Mouse (Mus musculus) CD4-positive, CD25-positive, alpha-beta regulatory T cell, adult 4 months (primary cell): Measurements from ENCODE around the gene Ppp1r13b. TPM values are rescaled to one million over a fixed set of nuclear protein-coding genes. Genes with fewer than 3 reads are reported as not detected.
A peak's percentile ranks its signal among the peaks of the same experiment; 100 is the strongest.

Experiments
- ATAC-seq: one replicate; pipeline ENCODE4 v1.8.0; 2017
- polyA plus RNA-seq, 2 experiments: library from polyadenylated mRNA; unstranded; fragments of 100-300 nt; shearing (Covaris generic); gene quantifications; one replicate each; pipeline ENCODE4 v1.2.1; 2017

Gene Ppp1r13b
- polyA plus RNA-seq, 2 experiments from 2014 or later, result 10.7 to 15.1 TPM

GRCm38 (mm10) chr12:111878213-111878612, 29.7 kb downstream of the Ppp1r13b start:
- ATAC-seq, result peak; percentile 77

DNA sequence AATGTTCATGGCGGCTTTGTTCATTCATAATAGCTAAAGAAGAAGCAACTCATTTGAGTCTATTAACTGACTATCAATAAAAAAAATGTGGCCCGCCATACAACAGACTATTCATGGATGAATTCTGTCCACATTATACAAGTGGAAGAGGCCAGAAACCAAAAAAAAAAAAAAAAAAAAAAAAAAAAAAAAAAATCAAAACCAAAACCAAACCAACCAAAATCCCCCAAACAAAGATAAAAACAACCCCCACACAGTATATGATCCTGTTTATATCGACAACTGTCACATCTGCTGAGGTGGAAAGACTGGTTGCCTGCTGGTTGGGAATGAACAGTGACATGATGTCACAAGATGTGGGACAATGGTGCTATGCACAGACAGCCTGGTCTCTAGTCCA, 32.4 kb downstream of the Ppp1r13b start:
- no peak for ATAC-seq

DNA sequence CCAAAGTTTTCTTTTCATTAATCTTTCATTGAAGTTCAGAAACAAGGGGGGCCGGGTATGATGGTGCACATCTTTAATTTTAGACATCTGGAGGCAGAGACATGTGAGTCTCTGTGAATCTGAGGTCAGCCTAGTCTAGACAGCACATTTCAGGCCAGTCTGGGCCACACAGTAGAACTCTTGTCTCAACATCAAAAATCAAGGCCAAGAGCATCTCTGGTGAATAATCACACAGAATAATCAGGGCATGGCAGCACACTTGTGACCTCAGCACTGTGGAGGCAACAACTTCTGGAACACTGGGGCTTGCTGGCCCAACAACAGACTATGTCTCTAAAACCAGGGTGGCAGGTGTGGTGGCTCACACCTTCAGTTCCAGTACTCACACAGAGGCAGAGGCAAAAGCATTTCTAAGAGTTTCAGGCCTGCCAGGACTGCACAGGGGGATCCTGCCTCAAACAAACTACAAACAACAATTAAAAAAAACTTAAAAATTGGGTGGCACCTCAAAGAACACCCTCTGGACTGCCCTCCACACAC, 33.2 kb downstream of the Ppp1r13b start:
- no peak for ATAC-seq

- ATAC-seq, result no peak
These were observed 35.8 kb downstream of the Ppp1r13b start for GRCm38 (mm10) chr12:111872079-111872478.

DNA sequence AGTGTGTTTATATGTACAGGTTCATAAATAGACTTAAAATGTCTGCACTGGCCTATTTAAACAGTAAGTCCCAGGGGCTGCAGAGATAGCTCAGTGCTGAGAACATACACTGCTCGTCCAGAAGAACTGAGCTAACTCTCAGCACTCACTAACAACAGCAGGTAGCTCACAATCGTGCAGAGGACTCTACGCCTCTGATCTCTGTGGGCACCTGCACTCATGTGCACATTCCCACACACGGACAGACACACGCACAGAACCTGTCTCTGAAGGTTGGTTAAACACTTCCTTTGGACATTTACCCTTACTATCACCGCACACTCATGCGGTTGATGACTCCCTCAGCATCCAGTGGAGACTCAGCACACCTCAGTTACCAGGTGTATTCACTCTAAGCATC, 37.1 kb downstream of the Ppp1r13b start:
- no peak for ATAC-seq

DNA sequence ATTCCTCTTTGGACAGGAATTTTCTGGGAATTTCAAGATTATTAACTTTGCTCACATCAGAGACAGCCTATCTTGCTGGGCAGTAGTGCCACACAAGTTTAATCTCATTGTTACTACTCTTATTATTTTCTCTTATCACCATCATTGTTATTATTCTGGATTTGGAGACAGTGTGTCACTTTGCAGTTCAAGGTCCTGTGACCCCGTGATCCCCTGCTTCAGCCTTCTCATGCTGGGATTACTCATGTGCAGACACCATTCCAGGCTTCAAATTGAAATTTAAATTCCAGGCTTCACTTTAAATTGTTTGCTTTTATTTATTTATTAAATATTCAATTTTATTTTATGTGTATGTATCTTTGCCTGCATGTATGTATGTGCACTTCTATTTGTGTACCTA, 38.1 kb downstream of the Ppp1r13b start:
- no peak for ATAC-seq

- ATAC-seq, result no peak
These were observed 43.6 kb downstream of the Ppp1r13b start for GRCm38 (mm10) chr12:111864206-111864824.

DNA sequence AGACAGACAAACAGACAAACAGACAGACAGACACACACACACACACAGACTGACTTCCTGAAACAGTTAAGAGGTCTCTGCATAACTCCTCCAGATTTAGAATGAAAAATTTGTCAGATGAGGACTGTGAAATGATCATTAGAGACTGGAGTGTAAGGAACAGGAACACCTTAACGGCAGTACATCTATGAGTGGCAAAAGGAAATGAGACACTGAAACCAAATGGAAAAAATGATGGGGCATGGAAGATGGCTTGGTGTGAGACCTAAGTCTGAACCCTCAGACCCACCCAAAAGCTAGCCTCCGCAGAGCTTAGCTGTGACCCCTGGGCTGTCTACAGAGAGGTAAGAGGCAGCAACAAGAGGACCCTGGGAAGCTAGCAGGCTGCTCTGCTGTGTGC, 52.5 kb downstream of the Ppp1r13b start:
- peak; percentile 35 for ATAC-seq

GRCm38 (mm10) chr12:111853546-111853945, 54.4 kb downstream of the Ppp1r13b start:
- no peak for ATAC-seq

- peak; percentile 48 for ATAC-seq
These were observed 54.9 kb downstream of the Ppp1r13b start for GRCm38 (mm10) chr12:111853011-111853436.

GRCm38 (mm10) chr12:111851745-111852144, 56.2 kb downstream of the Ppp1r13b start:
- peak; percentile 68 for ATAC-seq

DNA sequence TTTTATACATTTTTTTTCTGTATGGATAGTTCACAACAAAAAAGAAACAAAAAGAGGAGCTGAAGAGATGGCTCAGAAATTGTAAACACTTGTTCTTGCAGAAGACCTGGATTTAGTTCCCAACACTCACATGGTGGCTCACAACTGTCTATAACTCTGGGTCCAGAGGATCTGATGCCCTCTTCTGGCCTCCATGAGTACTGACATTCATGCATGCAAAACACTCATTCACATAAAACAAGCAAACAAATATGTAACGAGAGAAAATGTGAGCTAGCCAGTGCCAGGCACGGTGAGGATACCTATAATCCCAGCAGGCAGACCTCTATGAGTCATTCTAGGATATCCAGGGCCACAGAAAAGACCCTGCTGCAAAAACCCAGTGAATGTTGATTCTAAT, 56.7 kb downstream of the Ppp1r13b start:
- no peak for ATAC-seq

- ATAC-seq, result no peak
These were observed 59.6 kb downstream of the Ppp1r13b start for GRCm38 (mm10) chr12:111848300-111848798.

GRCm38 (mm10) chr12:111846815-111847214, 61.1 kb downstream of the Ppp1r13b start:
- no peak for ATAC-seq

DNA sequence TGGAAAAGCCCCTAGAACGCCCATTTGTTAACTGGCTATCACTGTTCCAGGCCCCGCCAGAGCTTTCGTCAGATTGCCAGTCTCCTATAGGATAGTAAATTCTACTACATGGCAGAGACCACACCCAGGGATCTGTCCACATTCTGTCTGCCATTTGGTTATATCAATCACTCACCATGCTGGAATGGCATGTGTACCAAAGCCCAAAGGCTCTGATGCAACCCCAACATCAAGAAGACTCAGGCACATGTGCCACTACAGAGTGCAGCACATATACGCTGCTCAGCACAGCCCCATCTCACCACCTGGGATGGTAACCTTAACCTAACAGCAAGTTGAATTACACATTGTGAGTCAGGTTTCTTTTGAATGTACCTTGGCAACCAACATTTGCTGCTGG, 62.0 kb downstream of the Ppp1r13b start:
- no peak for ATAC-seq

DNA sequence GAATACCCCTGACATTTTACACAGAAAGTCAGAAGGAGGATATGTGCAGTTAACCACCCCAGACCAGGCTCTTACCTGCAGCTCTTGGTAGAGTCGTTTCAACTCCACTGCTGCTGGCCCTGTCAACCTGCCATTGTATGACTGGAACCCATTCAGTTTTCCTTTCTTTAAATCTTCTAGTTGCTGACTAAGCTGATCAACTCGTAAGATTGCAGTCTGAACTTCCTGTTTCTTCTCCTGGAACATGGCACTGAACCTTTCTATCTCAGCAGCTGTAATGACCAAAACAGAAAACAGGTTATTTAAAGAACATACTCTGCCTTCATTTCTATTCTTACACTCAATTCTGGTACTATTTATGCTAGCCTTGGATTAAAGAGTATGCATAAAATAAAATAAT, 64.4 kb downstream of the Ppp1r13b start:
- no peak for ATAC-seq

DNA sequence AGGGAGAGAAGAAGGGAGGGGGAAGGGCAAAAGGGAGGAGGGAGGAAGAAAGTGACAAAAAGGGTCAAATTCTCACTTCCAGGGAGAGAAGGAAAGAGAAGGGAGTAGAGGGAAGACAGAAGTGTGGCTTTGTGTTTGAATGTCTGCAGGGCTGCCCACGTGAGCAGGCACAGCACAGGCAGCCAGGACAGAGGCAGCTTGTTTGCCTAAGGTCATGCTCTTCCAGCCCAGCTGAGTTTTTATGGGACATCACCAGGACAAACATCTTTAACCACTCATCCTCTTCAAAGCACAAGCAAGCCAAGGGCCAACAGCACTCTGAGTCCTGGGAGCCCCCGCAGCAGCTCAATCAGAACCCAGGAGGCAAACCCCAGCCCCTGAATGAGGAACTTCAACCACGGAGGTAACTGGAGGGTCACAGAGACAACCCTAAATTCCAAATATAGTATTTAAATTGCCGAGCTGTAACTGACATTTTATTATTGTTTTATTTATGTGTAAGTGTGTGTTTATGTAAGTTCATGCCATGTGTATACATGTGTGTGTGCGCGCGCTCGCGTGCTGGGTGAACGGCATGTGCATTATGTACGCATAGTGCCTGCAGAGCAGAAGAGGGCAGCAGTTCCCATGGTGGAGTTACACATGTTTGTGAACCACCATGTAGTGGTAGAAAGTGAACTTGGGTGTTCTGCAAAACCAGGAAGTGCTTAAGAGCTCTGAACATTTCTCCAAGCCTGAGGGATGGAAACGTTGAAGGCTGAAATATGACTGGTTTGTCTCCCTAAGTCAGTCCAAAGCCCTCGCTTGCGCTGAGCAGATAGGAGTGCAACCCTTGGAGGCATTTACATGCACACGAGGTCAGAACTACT, 65.1 kb downstream of the Ppp1r13b start:
- ATAC-seq, result no peak

- ATAC-seq, result no peak
These were observed 74.5 kb downstream of the Ppp1r13b start for GRCm38 (mm10) chr12:111833457-111833856.

DNA sequence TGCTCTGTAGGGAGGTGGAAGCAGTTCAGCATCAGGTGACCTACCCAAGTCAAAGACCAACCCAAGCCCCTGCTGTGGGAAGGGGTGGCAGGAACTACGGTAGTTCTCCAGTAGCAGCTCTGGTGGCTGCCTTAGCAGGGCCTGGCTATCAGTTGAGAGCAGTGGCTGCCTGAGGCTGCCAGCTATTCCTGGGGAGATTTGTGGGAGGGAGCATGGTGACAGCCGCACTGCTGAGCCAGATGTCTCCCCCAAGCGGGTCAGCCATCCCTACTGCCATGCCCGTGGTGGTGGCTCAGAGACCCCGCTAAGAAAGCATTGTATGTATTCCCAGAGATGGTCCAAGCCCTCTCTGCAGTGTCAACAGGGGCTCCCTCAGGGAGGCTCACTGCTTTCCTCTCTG, 75.3 kb downstream of the Ppp1r13b start:
- no peak for ATAC-seq

DNA sequence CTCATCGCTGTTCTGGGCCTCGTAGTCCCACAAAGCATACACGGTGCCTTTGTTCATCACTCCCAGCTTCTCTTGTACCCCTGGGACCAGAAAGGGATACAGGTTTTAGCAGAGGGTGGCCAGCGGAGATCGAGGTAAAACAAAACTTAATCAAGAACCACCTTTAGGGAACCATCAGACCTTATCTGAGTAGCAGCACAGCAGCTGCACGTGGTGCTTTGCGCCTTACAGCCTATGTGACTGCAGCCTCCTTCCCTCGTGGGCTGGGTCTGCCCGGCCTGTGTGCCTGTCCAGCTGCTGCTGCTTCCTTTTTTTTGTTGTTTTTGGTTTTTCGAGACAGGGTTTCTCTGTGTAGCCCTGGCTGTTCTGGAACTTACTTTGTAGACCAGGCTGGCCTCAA, 77.5 kb downstream of the Ppp1r13b start:
- ATAC-seq, result no peak

DNA sequence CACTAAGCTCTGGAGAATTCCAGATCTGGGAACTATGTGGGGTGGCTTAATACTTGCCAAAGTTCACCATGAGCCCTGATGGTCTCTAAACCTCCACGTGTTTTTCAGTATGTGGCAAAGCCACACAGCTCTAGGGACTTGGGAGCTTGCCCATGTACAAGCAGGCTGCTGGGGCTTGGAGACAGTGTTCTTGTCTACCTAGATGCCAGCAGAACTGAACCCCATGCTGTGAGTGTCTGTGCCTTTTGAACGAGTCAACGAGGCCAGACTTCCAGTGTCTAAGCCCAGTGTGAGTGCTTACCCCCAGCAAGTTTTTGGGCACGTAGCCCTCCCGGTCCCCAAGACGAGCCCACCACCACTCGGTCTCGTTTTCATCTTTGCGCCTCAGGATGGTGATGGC, 78.0 kb downstream of the Ppp1r13b start:
- ATAC-seq, result no peak

GRCm38 (mm10) chr12:111829447-111829846, 78.5 kb downstream of the Ppp1r13b start:
- ATAC-seq, result no peak

DNA sequence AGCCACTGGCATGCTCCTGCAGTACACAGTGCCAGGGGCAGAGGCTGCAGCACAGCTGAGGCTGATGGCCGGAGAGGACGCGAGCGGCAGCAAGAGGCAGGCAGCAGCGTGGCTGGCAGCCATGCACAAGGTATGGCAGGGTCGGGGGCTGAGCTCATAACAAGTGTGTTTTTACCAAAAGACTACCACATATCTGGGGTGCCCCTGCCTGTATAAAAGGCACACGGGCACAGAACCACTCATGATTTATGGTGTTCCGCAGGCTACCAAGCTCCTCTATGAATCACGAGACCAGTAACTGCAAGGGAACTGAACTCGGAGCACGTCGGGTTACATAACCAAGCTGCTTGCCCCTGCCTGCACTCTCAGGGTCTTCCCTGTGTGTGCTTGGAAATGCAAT, 80.4 kb downstream of the Ppp1r13b start:
- ATAC-seq, result no peak

GRCm38 (mm10) chr12:111821931-111822330, 86.0 kb downstream of the Ppp1r13b start:
- no peak for ATAC-seq
